Mouse (Mus musculus) left cerebral cortex, postnatal 36 days (tissue): ENCODE measurements at regions not wholly inside any gene's neighbourhood (a gene's known extent, or its start where the extent isn't known, plus 50 kb on each side); places are given as distances from the start of the nearest gene placed in this dataset.
"Not testable (repeated sequence)": the region's sequence is repeated elsewhere in the genome, so short reads cannot be mapped to it uniquely, and the experiment has no call there.

Experiments
- DNase-seq, 2 experiments: peaks; one replicate each; pipeline ENCODE4 v3.0.0; 2021 to 2022; ENCODE audit warnings: low spot score in 2 of 2, mixed read lengths in 1 of 2
- intact Hi-C: fragments of 180-260 bp; cut with DNase I; formaldehyde crosslinking; loops from one replicate; pipeline ENCODE4 v1.15.1; 2025

- DNase-seq = not testable (repeated sequence)
- intact Hi-C loops = loop anchor here (5.0 kb wide), 1 partner anchor 33 kb away; no protein-coding TSS in a partner anchor
These were observed 97.6 kb downstream of the Dusp6 start for GRCm38 (mm10) chr10:99360601-99361000.

DNA sequence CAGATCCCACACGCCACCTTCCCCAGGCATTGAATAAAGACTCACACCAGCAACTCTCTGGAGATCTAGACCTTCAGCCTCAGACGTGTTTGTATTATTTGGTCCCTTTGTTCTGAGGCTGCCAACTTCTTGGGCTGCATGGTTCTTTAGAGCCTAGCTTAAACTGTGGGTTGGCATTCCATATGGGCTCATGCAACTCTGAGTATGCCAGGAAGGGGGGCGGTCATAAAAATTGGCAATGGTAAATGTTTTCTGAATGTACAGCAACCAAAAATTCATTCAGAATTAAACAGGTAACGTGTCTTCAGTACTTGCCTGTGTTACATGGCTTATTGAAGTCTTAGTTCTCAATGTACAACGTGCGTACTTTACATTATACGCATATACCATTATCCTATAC, 103.1 kb downstream of the Dusp6 start:
- intact Hi-C loops = no loop called here
- no peak for DNase-seq

DNA sequence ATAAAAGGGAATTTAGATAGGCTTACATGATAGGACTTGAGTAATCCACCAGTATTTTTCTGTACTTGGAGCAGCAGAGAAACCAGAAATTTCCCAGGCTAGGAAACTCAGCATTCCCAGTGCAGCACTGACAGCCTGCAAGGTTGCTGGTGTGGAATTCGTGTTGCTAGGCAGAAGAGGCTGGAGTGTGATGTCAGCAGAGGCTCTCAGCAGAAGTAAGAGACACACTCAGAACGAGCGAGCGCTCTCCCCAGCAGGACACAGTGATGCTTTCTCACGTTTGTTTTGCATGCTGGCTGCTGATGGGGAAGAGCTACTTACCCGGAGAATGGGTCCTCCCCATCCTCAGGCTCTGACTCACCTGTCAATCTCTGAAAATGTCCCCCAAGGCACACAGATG, 104.7 kb downstream of the Dusp6 start:
- intact Hi-C loops = no loop called here
- DNase-seq = peak; percentile 37 to 44

DNA sequence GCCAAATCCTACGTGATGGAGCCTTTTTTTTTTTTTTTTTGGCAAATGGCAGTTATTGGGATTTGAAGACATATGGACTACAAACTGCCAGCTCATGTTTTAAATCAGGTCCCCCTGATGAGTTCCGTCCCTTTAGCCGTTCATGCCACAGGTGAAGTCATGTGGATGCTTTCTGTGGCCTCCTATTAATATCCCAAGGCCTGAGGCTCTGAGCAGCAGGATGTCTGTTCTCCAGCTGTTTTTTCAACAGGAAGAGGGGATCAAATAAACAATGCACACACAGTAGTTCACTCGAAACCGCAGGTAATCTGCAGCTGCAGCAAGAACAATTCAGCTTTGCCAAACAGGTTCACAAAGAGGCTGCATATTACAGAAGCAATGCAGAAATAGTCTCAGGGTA, 112.1 kb downstream of the Dusp6 start:
- intact Hi-C loops = no loop called here

DNA sequence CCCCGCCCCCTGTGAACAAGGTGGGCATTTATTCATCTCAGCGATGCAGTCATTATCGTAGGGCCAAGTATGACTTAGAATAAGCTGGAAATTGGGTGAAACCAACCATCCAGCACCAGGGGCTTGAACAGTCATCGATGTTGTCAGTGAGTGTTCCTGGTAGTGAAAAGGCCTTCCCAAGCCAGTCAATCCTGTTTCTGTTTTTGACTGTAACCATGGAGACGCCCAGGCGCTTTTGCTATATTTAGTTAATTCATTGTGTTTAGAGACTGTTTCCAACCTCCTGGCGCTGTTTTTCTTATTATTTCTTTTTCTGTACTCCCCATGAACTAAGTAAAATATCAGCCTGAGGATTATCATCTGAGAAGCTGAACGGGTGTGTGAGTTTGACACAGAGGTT, 113.4 kb downstream of the Dusp6 start:
- intact Hi-C loops = no loop called here
- peak in 1 of 2 experiments; percentile 30 for DNase-seq

More for the DNA sequence above, 112.1 kb downstream of the Dusp6 start:
- no peak for DNase-seq

DNA sequence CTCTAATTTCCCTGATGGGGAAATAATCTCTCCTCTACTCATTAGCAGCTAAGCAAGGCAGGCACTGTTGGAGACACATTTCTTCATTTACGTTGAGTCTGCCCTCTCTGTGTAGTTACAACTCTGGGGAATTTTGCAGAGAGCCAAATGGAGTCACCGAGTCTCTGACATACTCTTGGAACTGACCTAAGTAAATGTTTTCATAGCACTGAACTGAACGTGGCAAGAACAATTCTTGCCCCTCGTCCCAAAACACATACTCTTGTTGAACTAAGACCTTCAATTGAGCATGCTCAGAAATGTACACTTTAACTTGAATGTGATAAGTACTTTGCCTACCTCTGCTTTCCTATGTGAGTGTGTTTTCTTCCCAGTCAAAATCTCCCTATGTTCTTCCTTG, 114.5 kb downstream of the Dusp6 start:
- no peak for DNase-seq
- intact Hi-C loops = no loop called here

DNA sequence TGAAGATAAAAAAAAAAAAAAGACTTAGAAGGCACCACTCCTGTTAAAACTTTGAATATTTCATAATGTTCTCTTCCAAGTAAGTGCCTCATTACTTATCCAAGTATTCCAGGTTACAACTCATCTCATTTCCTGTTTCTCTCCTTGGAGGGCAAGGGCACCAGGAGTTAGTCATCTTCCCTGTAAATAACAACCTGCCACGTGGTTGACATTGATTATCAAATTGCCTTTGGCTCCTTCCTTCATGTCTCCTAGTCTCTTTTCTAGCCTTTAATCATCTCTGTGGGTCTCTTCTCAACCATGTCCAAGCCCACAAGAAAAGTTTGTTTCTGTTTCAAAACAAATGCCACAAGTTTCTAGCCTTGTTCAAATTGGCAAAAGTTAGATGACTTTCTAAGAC, 116.1 kb downstream of the Dusp6 start:
- intact Hi-C loops = no loop called here
- DNase-seq = no peak

GRCm38 (mm10) chr10:99380170-99380569, 117.1 kb downstream of the Dusp6 start:
- DNase-seq = no peak
- intact Hi-C loops = no loop called here

GRCm38 (mm10) chr10:99383028-99383427, 120.0 kb downstream of the Dusp6 start:
- intact Hi-C loops = no loop called here
- DNase-seq = no peak

GRCm38 (mm10) chr10:99384366-99384765, 121.3 kb downstream of the Dusp6 start:
- intact Hi-C loops = no loop called here
- DNase-seq = no peak

DNA sequence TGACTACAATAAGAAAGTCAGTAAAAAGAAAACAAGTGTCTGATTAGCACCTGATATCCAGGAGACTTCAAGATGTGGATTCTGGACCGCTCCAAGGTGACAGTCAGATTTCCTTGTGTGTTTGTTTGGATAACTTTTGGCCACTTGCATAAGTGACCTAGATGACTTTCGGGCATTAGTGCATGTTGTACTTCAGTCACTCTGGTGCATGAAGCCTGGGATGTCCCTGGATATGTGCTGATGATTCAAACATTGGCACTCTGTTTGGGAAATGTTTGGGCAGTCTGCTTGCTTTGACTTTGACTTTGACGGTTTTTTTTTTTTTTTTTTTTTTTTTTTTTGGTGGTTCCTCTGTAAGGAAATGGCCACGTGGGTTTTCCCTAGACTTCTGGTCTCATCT, 121.8 kb downstream of the Dusp6 start:
- intact Hi-C loops = no loop called here
- DNase-seq = no peak

GRCm38 (mm10) chr10:99385854-99386253, 122.8 kb downstream of the Dusp6 start:
- intact Hi-C loops = no loop called here
- DNase-seq = no peak

DNA sequence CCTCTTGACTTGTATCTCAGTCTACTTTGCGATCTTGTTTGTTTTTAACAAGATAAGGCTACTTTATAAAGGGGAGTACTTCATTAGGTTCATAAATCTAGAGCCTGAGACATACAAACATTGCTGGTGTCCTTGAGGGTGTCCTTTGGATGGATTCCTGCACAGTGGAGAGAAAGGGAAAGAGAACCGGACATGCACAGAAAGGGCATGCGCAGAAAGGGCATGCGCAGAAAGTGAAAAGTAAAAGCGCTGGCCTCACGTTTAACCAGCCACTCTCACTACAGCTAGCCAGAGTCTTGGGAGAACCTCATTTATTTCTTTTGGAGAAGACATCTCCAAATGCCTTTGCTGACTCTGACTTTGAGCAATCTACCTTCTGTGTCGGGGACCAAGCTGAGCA, 125.5 kb downstream of the Dusp6 start:
- intact Hi-C loops = no loop called here
- no peak for DNase-seq

DNA sequence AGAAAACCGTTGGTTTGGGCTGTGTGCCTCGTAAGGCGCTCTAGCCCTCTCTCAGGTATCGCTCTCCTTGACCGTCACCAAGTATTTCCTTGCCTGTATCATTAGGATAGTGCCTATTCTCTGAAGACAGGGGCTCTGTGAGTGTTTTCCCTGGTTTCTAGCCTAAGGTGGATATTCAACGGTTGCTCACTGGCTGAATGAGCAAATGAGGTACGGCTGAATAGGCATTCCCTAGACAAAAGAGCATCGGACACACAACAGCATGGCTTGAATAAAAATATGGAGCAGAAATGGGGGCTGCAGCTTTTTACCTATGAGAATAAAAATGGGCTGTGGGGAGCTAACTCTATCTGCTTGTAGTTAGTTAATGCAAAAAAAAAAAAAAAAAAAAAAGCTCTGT, 126.0 kb downstream of the Dusp6 start:
- intact Hi-C loops = no loop called here
- DNase-seq = no peak

DNA sequence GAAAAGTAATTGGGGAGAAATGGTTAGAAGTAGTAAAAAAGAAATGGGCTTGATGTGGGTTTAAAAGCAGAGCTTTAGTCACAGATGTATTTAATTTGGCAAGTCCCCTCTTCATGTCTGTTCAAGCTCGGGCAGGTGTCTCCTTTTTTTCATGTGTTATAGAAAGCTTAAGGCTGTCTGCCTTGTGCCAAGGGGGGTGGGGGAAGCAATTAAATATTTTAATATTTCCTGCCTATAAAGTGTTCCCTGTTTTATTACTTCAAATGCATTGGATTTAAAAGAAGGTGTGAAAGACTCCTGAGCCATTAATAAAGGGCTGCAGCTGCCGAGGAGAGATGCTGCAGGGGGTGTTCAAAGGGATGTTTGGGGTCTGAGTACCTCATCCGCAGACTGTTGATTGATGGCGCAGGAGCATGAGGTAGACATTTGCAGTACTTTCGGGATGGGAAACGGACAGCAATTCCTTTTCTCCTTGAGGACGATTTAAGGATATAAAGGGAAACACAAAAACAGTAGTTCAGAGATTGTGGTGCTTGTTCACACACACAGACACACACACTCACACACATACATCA, 127.7 kb downstream of the Dusp6 start:
- intact Hi-C loops = no loop called here

GRCm38 (mm10) chr10:99391725-99392124, 128.7 kb downstream of the Dusp6 start:
- DNase-seq = no peak
- intact Hi-C loops = no loop called here

More for the DNA sequence above, 127.7 kb downstream of the Dusp6 start:
- no peak for DNase-seq

DNA sequence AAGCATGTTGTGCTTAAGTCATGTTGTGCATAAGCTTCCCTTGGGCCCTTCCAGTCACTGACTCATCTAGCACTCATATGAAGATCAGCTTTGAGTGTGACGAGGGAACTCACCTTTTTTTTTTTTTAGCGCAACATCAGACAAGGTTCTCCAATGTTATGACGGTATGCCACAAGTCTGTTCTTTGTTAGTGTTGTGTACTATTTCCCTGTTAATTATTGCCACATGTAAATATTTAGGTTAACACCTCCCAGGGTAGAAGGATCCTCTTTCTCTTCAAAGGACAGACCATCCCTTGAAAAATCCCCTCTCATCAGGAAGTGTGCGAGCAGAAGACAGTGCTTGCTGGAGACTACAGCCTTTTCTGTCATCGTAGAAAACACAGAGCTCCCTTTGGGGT, 129.9 kb downstream of the Dusp6 start:
- DNase-seq = no peak
- intact Hi-C loops = no loop called here

GRCm38 (mm10) chr10:99393523-99393922, 130.5 kb downstream of the Dusp6 start:
- intact Hi-C loops = no loop called here
- DNase-seq = peak; percentile 55 to 56

- intact Hi-C loops = loop anchor here (5.0 kb wide), 1 partner anchor 83 kb away; no protein-coding TSS in a partner anchor
- DNase-seq = no peak
These were observed 132.4 kb downstream of the Dusp6 start for GRCm38 (mm10) chr10:99395411-99395810.

- intact Hi-C loops = loop anchor here (5.0 kb wide), 1 partner anchor 84 kb away; no protein-coding TSS in a partner anchor
- peak; percentile 40 to 60 for DNase-seq
These were observed 133.6 kb downstream of the Dusp6 start for GRCm38 (mm10) chr10:99396630-99397029.

GRCm38 (mm10) chr10:99400076-99400475, 137.0 kb downstream of the Dusp6 start:
- DNase-seq = peak; percentile 41 to 47
- intact Hi-C loops = loop anchor here (5.0 kb wide), 1 partner anchor 77 kb away; no protein-coding TSS in a partner anchor

DNA sequence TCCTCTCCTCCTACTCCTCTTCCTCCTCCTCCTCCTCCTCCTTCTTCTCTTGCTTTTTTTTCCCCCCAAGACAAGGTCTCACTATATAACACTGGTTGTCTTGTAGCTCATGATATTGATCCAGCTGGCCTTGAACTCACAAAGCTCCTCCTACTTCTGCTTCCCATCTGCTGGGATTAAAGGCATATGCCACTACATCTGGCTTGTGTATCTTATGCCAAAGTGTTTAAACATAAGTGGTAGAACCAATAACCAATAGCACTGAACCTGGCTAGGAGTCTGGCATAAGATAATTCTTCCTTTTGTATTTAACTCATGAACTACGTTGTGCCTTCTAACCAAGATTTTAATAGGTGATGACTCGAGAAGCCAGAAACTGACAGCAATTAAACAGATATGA, 143.7 kb downstream of the Dusp6 start:
- no peak for DNase-seq
- intact Hi-C loops = no loop called here
